Mouse (Mus musculus) heart, embryonic 14.5 days (tissue): Measurements from ENCODE around the gene Prps1. TPM values are rescaled to one million over a fixed set of nuclear protein-coding genes. Genes with fewer than 3 reads are reported as not detected.
A peak's percentile ranks its signal among the peaks of the same experiment; 100 is the strongest.

ENCODE experiments used
- ATAC-seq: fragments of 200-750 bp; cut with Nextera tagmentation; 2 replicates; pipeline ENCODE4 v1.8.0; 2017; ENCODE audit warnings: low read depth, moderate TSS enrichment; ENCODE audit not compliant: insufficient number of reproducible peaks, insufficient read depth, low FRiP score
- H3K27ac ChIP-seq, 2 experiments: fragments of 200-500 bp in 1 of 2; fragments of 300-500 bp in 1 of 2; sonication (generic) in 1 of 2; replicated peaks in 1 of 2; 2 replicates each; pipeline ENCODE4 v1.5.1; 2012 to 2014; ENCODE audit warnings: low read depth in 2 of 2, low read length in 2 of 2, control low read depth in 1 of 2, mild to moderate bottlenecking in 1 of 2, mixed read lengths in 1 of 2; ENCODE audit not compliant: control insufficient read depth in 1 of 2, insufficient read depth in 1 of 2
- H3K27me3 ChIP-seq: fragments of 300-500 bp; sonication (generic); 2 replicates; pipeline ENCODE4 v1.6.1; 2014; ENCODE audit warnings: mild to moderate bottlenecking, low read length, control low read depth; ENCODE audit not compliant: control insufficient read depth, insufficient read depth
- H3K36me3 ChIP-seq: fragments of 300-500 bp; sonication (generic); 2 replicates; pipeline ENCODE4 v1.6.1; 2014; ENCODE audit warnings: mild to moderate bottlenecking, control low read depth, low read length, mixed read lengths; ENCODE audit not compliant: control insufficient read depth, insufficient read depth
- H3K4me1 ChIP-seq, 2 experiments: fragments of 200-500 bp in 1 of 2; fragments of 300-500 bp in 1 of 2; sonication (generic) in 1 of 2; 2 replicates each; pipeline ENCODE4 v1.6.1; 2012 to 2014; ENCODE audit warnings: low read length in 2 of 2, control low read depth in 1 of 2, mixed read lengths in 1 of 2; ENCODE audit not compliant: control insufficient read depth in 2 of 2, insufficient read depth in 2 of 2
- H3K4me2 ChIP-seq: fragments of 300-500 bp; sonication (generic); 2 replicates; pipeline ENCODE4 v1.6.1; 2014; ENCODE audit warnings: mild to moderate bottlenecking, low read length
- H3K4me3 ChIP-seq, 2 experiments: fragments of 200-500 bp in 1 of 2; fragments of 300-500 bp in 1 of 2; sonication (generic) in 1 of 2; 2 replicates each; pipeline ENCODE4 v1.5.1; 2012 to 2014; ENCODE audit warnings: low read length in 2 of 2, mild to moderate bottlenecking in 2 of 2, control low read depth in 1 of 2, low read depth in 1 of 2, moderate library complexity in 1 of 2; ENCODE audit not compliant: control insufficient read depth in 1 of 2, insufficient read depth in 1 of 2
- H3K9ac ChIP-seq: fragments of 300-500 bp; sonication (generic); 2 replicates; pipeline ENCODE4 v1.6.1; 2014; ENCODE audit warnings: mild to moderate bottlenecking, low read length
- H3K9me3 ChIP-seq: fragments of 300-500 bp; sonication (generic); 2 replicates; pipeline ENCODE4 v1.6.1; 2016; ENCODE audit warnings: low read length, control low read depth; ENCODE audit not compliant: control insufficient read depth
- WGBS: fragments of 180-500 bp; shearing (Covaris S2); extraction: QIAGEN DNeasy Blood & Tissue Kit; methylation state at CpG from one replicate; pipeline ENCODE4 v1.1.7; 2014; 5-methylcytosine and 5-hydroxymethylcytosine counted together
- polyA plus RNA-seq: library from polyadenylated mRNA; unstranded; fragments of >200 nt; fragmentation: Nextera tagmentation; extraction: Ambion mirVana; gene quantifications from 2 replicates; pipeline ENCODE4 v1.2.1, GENCODE M21; 2014

The Prps1 gene
- polyA plus RNA-seq: 53.7 and 60.8 TPM in 2 replicates

DNA sequence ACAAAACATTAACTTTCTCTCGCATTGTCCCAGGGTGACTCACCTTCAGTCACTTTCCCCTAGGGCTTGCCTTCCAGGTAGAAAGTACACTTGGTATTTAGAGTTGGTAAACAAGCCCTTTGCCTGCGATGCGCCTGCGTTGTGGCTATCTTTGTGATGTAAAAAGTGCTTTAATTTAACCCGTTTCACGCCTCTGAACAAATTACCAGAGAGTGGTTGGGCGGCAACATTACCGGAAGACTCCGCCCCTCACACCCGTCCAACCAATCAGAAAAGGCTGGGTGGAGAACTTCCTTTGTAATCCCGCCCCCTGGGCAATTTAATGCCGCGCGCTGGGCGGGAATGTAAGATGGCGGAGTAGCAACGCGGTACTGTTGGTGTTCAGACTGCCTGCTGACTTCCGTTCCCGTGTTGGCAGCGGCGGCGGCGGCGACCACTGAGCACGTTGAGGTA is at the start of gene Prps1:
Prps1 (plus strand) TSS at position 335 of the 453 bp plus-strand sequence.
- no peaks in the 10 kb centered on the region for H3K4me1 ChIP-seq
- peak within 1 kb of the TSS in 1 of 2 experiments; percentile 41; a peak in 1 of 4 replicates for H3K27ac ChIP-seq
- no peaks in the 10 kb centered on the region for H3K9me3 ChIP-seq
- WGBS: 23% methylated on average over 26 of the region's 26 CpGs
- peak within 1 kb of the TSS; percentile 70 for H3K4me2 ChIP-seq
- no peaks in the 10 kb centered on the region for H3K27me3 ChIP-seq
- H3K4me3 ChIP-seq: peak within 1 kb of the TSS; percentile 53 to 60
- peak within 1 kb of the TSS; percentile 69 for H3K9ac ChIP-seq
- peak; percentile 85 for ATAC-seq
- H3K36me3 ChIP-seq: no peaks in the 10 kb centered on the region

DNA sequence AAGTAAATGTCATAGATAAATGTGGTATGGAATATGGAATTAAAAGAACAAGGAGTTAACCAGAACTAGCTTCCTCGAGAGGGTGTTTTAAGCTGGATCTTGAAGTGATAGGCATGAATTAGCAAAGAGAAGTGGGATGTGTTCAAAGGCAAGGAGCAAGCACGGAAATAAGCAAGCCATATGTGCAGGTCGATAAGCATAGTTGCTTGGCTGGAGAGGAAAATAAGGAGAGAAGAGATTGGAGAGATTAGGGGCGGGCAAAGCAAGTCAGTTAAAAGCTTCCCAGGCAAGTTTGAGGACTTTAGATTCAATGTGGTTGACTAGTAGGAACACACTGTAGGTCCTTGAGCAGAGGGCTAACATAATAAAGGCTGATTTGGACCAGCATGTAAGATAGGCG is 48.8 kb upstream of the Prps1 start:
- Histone ChIP-seq H3K36me3 (no peaks in the 10 kb centered on the region), H3K4me3 (no peak overlapping the region)

DNA sequence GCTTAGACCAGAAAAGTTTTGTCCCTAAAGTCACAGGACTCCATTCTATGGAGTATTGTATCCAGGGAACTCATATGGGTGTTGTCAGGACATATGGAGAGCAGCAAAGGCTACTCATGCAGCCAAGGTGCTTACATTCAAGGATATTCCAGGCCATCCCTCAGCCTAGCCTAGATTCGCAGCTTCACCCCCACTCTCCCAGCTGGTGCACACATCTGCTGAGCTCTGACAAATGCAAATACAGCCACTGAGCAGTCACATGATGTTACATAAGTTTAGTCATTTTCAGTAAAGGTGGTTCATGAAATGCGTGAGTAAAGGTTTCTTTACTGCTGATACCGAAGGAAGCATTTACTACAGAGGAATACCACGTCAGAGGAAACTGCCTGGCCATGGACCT is 37.9 kb upstream of the Prps1 start:
- Histone ChIP-seq H3K4me1 (no peaks in the 10 kb centered on the region), H3K36me3 (no peaks in the 10 kb centered on the region), H3K27ac (no peak overlapping the region), H3K9ac (no peak overlapping the region), H3K27me3 (no peaks in the 10 kb centered on the region; the same call in 1 of the 2 replicates), H3K4me3 (no peak overlapping the region), H3K4me2 (no peak overlapping the region), H3K9me3 (no peaks in the 10 kb centered on the region)
- WGBS: 79% methylated on average over 4 of the region's 4 CpGs
- ATAC-seq: no peak

More for the DNA sequence above, 48.8 kb upstream of the Prps1 start:
- WGBS: 70% methylated on average over 5 of the region's 5 CpGs
- H3K9me3 ChIP-seq: no peaks in the 10 kb centered on the region
- H3K9ac ChIP-seq: no peak overlapping the region
- no peak overlapping the region for H3K27ac ChIP-seq
- ATAC-seq: no peak
- H3K27me3 ChIP-seq: no peaks in the 10 kb centered on the region
- no peaks in the 10 kb centered on the region; a peak in 1 of 4 replicates for H3K4me1 ChIP-seq
- H3K4me2 ChIP-seq: no peak overlapping the region

DNA sequence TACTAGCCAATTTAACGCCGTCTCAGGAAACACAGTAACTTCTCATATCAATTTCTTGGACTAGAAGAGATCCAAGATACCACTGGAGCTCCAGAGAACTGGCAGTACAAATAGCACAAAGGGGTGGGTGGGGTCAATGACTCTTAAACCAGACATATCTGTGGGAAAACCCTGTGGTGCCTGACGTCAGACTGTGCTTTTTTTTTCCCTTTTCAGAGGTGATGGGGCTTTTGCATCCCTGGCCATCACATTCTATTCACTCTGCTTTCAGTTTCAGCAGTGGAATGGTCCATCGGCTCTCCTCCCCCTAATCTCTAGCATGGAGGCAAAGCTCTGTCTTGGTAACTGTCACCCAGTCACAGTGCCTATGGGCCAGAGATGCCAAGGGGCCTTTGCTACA is 29.3 kb upstream of the Prps1 start:
- Histone ChIP-seq H3K27ac (no peak overlapping the region), H3K4me1 (no peaks in the 10 kb centered on the region; a peak in 1 of 4 replicates), H3K36me3 (no peaks in the 10 kb centered on the region), H3K27me3 (no peaks in the 10 kb centered on the region), H3K9ac (no peak overlapping the region), H3K9me3 (no peaks in the 10 kb centered on the region), H3K4me3 (no peak overlapping the region), H3K4me2 (no peak overlapping the region)
- 50% methylated on average over 4 of the region's 4 CpGs for WGBS
- no peak for ATAC-seq

DNA sequence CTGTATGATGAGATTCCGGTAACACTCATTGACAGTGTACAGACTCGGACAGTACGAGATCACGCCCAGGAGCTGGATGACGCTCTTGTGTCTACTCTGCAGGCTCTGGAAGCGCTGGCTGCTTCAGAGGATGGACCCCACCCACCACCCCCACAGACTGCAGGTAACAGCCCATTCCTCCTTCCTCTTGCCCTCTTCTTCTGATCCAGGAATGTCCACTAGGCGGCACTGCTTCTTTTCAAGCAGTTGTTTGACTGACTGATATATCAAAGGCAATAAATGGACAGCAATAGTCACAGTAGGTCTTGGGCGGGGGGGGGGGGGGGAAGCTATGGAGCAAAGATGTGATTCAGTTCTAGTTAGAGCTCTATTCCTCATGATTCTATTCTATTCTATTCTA is 28.2 kb upstream of the Prps1 start:
- Histone ChIP-seq H3K4me2 (no peak overlapping the region), H3K36me3 (no peaks in the 10 kb centered on the region), H3K4me1 (no peaks in the 10 kb centered on the region; a peak in 1 of 4 replicates), H3K27me3 (no peaks in the 10 kb centered on the region), H3K9ac (no peak overlapping the region), H3K9me3 (no peaks in the 10 kb centered on the region), H3K4me3 (no peak overlapping the region), H3K27ac (no peak overlapping the region)
- no peak for ATAC-seq
- 58% methylated on average over 8 of the region's 8 CpGs for WGBS

DNA sequence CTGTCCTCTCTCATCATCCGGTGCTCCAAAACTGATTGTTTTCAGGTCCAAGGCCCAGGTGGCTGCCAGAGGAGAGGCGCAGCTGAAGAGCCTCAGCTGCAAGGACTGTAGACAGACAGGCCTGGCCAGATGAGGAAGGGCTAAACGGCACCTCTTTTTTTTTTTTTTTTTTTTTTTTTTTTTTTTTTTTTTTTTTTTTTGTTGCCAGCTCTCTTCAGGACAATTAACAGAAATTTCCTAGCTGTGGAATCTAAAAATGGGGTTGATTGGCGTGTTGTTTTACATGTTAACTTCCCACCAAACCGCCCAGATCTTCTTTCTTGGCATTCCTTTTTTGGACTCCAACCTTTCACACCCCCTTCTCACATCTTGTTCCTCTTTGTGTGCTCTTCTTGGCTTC is 26.4 kb upstream of the Prps1 start:
- no peak for ATAC-seq
- no peak overlapping the region for H3K9ac ChIP-seq
- H3K4me2 ChIP-seq: no peak overlapping the region
- H3K36me3 ChIP-seq: no peaks in the 10 kb centered on the region
- WGBS: 85% methylated on average over 5 of the region's 5 CpGs
- no peaks in the 10 kb centered on the region for H3K9me3 ChIP-seq
- peaks cover 0 to 2% of the 10 kb centered on the region in 2 experiments; a peak in 1 of 4 replicates for H3K4me1 ChIP-seq
- H3K27ac ChIP-seq: no peak overlapping the region
- H3K4me3 ChIP-seq: no peak overlapping the region
- H3K27me3 ChIP-seq: no peaks in the 10 kb centered on the region

DNA sequence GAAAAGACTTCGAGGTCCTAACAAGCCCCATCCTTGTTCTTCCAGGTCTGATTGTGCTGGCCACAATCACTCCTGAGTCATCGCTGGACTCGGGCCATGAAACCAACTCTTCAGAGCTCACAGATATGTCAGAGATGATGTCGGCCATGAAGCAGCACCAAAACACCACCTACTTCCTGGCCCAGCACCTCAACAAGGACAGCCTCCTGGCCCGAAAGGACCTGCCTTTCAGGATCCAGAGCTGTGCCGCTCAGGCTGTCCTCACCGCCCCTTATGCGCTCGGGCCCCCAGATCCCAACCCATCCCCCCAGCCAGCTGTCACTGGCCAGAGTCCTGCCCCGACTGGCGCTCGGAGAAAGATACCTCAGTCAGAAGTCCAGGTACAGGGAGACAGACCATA is 25.9 kb upstream of the Prps1 start:
- H3K4me3 ChIP-seq: no peak overlapping the region
- WGBS: 76% methylated on average over 12 of the region's 12 CpGs
- H3K27ac ChIP-seq: no peak overlapping the region
- no peaks in the 10 kb centered on the region for H3K36me3 ChIP-seq
- H3K4me1 ChIP-seq: peaks cover 0 to 2% of the 10 kb centered on the region in 2 experiments; a peak in 1 of 4 replicates
- H3K9ac ChIP-seq: no peak overlapping the region
- ATAC-seq: no peak
- no peaks in the 10 kb centered on the region for H3K27me3 ChIP-seq
- H3K9me3 ChIP-seq: no peaks in the 10 kb centered on the region
- H3K4me2 ChIP-seq: no peak overlapping the region

DNA sequence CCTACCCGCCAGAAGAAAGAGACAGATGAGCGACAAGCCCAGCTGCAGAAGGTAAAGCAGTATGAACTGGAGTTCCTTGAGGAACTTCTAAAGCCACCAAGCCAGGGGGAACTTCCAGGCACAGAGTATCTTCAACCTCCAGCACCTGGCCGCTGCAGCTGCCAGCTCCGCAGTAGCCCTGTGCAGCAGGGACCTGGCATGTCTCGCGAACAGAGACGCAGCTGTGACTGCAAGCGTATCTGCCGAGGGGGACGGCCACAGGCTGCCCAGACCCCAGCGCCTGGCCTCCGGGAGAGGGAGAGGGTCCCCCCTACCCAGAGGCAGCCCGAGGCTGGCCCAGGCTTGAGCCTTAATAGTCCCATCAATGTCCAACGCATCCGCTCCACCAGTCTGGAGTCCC is 24.4 kb upstream of the Prps1 start:
- H3K27me3 ChIP-seq: no peaks in the 10 kb centered on the region
- H3K27ac ChIP-seq: no peak overlapping the region
- H3K9me3 ChIP-seq: no peaks in the 10 kb centered on the region
- H3K4me2 ChIP-seq: no peak overlapping the region
- no peak overlapping the region for H3K4me3 ChIP-seq
- WGBS: 85% methylated on average over 15 of the region's 15 CpGs
- ATAC-seq: no peak
- no peaks in the 10 kb centered on the region for H3K36me3 ChIP-seq
- no peak overlapping the region for H3K9ac ChIP-seq
- peaks cover 0 to 2% of the 10 kb centered on the region in 2 experiments; a peak in 1 of 4 replicates for H3K4me1 ChIP-seq
